Mouse (Mus musculus) heart, postnatal 0 days (tissue): ENCODE results near the gene Bckdha.

Source experiments
- CTCF ChIP-seq: IDR thresholded peaks from 2 replicates; pipeline ENCODE4 v1.5.1; 2016; ENCODE audit warnings: antibody characterized with exemption, control low read depth, low read depth
- EP300 ChIP-seq: IDR thresholded peaks from 2 replicates; pipeline ENCODE4 v1.6.1; 2016; ENCODE audit warnings: antibody characterized with exemption, low read depth

GRCm38 (mm10) chr7:25615706-25616011 is 43.1 kb downstream of the Bckdha start, which contains the start of gene Erich4:
- TF ChIP-seq CTCF (no peak), EP300 (no peak)
